Mouse (Mus musculus) hindbrain, embryonic 10.5 days (tissue): Measurements from ENCODE around the gene Serinc1. TPM values are rescaled to one million over a fixed set of nuclear protein-coding genes. Genes with fewer than 3 reads are reported as not detected.

Experiments
- polyA plus RNA-seq: library from polyadenylated mRNA; unstranded; fragments of >200 nt; fragmentation: Nextera tagmentation; extraction: Ambion mirVana; gene quantifications from 2 replicates; pipeline ENCODE4 v1.2.1, GENCODE M21; 2016

Serinc1 gene
- polyA plus RNA-seq, 1 experiment from 2014 or later: 142 TPM

Other genes starting within 250 kb of the Serinc1 start
- 58.6 and 59.9 TPM in 2 replicates for gene Hsf2, start 46.1 kb downstream of the Serinc1 start, polyA plus RNA-seq
- gene Pkib, start 99.5 kb upstream of the Serinc1 start, polyA plus RNA-seq: 1.8 and 2.4 TPM in 2 replicates